Mouse (Mus musculus) cerebellum, adult 9-11 months (tissue): ENCODE results near the gene Kctd4.
A peak's percentile ranks its signal among the peaks of the same experiment; 100 is the strongest.
"Not testable (repeated sequence)": the region's sequence is repeated elsewhere in the genome, so short reads cannot be mapped to it uniquely, and the experiment has no call there.

Experiments
- DNase-seq: peaks from one replicate; pipeline ENCODE4 v3.0.0; 2022

Gene Kctd4

GRCm38 (mm10) chr14:75954766-75955165 is at the start of gene Kctd4:
Gene Kctd4 (plus strand): TSS chr14:75955009.
- DNase-seq, result no peak

- DNase-seq, result no peak
These were observed 47.9 kb upstream of the Kctd4 start for GRCm38 (mm10) chr14:75906931-75907330.

GRCm38 (mm10) chr14:75911968-75912367 is 42.8 kb upstream of the Kctd4 start:
- no peak for DNase-seq

- DNase-seq, result no peak
These were observed 42.1 kb upstream of the Kctd4 start for GRCm38 (mm10) chr14:75912665-75913064.

GRCm38 (mm10) chr14:75923314-75924052 is 31.3 kb upstream of the Kctd4 start:
- no peak for DNase-seq

DNA sequence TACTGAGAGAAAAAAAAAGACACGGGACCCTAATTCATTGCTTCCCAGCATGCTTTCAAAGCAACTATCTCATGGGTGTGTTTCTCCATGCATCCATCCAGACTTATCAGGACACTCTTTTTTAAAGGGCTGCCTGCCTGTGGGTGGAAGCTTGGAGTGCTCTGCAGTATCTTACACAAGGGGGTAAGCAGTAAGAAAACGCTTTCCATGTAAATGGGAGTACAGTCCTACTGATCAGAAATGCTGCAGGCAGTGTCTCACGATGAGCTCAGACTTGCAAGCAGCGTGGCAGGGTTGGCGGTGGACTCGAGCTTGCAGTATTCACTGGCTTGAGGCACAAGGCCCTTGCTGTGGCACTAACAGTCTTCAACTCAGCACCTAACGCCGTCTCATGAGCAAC is 25.1 kb upstream of the Kctd4 start:
- DNase-seq, result not testable (repeated sequence)

DNA sequence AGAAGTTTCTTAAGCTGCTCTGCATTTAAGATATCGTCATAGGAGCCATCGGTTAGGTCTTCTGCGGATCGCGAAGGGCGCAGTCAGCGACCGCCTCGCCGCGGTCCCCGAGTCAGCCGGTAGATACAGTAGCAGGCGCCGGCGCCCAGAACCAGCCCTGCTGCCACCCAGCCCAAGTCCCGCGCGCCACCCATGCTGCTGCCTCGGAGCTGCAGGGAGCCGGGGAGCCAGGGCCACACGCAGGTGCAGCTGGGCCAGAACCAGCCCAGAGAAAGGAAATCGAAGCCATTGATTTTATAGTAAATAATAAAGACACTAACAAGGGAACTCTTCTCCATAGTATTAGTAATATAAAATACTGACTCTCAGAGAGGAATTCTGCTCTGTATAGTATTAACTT is 23.5 kb upstream of the Kctd4 start:
- peak; percentile 7 for DNase-seq

- DNase-seq, result no peak
These were observed 20.4 kb upstream of the Kctd4 start for GRCm38 (mm10) chr14:75934359-75934758.

- no peak for DNase-seq
These were observed 17.1 kb upstream of the Kctd4 start for GRCm38 (mm10) chr14:75937714-75938113.

DNA sequence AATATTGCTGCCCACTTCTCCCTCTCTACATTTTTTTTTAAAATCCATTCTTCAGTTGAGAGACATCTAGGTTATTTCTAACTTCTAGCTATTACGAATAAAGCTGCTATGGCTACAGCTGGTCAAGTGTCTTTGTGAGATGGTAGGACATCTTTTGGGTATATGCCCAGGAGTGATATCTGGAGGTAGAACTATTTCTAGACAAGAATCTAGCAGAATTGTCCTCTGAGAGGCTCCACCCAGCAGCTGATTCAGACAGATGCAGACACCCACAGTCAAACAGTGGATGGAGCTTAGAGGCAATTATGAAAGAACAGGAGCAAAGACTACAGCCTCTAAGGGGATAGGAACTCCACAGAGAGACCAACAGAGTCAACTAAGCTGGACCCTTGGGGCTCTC is 13.3 kb upstream of the Kctd4 start:
- DNase-seq, result no peak

DNA sequence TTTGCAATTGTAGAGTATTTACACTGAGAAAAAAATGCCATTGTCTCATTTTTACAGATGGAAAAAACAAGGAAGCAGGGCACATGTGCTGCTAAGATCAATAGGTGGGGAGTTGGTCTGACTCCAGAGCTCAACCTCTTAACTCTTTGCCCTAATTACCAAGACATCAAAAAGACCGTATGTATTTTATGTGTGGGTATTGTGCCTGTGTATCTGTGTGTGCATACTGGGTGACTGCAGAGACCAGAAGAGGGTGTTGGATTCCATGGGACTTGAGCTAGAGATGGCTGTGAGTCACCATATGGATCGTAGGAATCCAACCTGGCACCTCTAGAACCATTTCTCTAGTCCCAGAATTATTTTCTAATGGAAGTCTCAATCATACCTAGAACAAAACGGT is 12.4 kb upstream of the Kctd4 start:
- DNase-seq, result no peak

GRCm38 (mm10) chr14:75947674-75948073 is 7.1 kb upstream of the Kctd4 start:
- no peak for DNase-seq

DNA sequence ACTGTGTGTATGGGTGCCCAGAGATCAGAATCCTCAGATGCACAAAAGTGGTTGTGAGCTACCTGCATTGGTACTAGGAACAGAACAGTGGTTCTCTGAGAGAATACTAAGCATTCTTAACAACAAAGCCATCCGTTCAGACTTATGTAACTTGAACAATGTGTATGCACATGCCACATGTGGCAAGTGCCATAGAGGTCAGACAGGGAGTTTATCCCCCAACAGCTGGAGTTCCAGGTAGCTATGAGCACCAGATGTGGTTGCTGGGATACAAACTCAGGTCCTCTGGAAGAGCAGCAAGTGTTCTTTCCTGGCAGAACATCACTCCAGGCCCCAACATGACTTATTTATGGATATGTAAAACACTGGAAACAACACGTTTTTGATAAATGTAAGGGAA is 1.8 kb upstream of the Kctd4 start:
- no peak for DNase-seq

DNA sequence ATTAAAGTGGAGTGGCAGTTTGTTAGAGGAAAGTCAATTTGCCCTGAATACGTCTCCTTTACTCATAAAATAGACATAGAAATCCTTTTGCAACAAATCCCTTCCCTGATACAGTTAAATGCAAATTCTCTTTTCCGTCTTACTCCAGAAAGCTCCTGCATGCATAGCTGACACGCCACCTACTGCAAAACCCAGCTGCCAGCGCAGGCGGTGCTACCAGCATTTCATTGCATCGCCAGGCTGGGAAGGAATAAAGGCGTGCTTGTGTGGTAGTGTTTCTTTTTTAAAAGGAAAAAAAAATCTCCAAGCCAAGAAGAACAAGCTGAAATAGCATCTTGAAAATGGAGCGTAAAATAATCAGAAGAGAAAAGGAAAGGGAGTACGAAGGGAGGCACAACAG is 7.4 kb downstream of the Kctd4 start:
- peak; percentile 9 for DNase-seq

- DNase-seq, result no peak
These were observed 8.4 kb downstream of the Kctd4 start for GRCm38 (mm10) chr14:75963215-75963614.

GRCm38 (mm10) chr14:75964000-75964399 is 9.2 kb downstream of the Kctd4 start:
- DNase-seq, result no peak

- no peak for DNase-seq
These were observed 9.6 kb downstream of the Kctd4 start for GRCm38 (mm10) chr14:75964433-75964832.

- no peak for DNase-seq
These were observed 12.5 kb downstream of the Kctd4 start for GRCm38 (mm10) chr14:75967291-75967690.

GRCm38 (mm10) chr14:75976107-75976506 is 21.3 kb downstream of the Kctd4 start:
- no peak for DNase-seq

GRCm38 (mm10) chr14:75981231-75981630 is 26.4 kb downstream of the Kctd4 start:
- no peak for DNase-seq

- DNase-seq, result no peak
These were observed 29.1 kb downstream of the Kctd4 start for GRCm38 (mm10) chr14:75983891-75984290.

- DNase-seq, result no peak
These were observed 30.3 kb downstream of the Kctd4 start for GRCm38 (mm10) chr14:75985112-75985511.

GRCm38 (mm10) chr14:75986878-75987483 is 32.2 kb downstream of the Kctd4 start:
- DNase-seq, result no peak

GRCm38 (mm10) chr14:75989168-75989567 is 34.4 kb downstream of the Kctd4 start:
- DNase-seq, result no peak

GRCm38 (mm10) chr14:75990936-75991335 is 36.1 kb downstream of the Kctd4 start:
- DNase-seq, result no peak
